Mouse (Mus musculus): Measurements from ENCODE around the gene Pard3b. TPM values are rescaled to one million over a fixed set of nuclear protein-coding genes. Genes with fewer than 3 reads are reported as not detected.

Gene Pard3b
- polyA plus RNA-seq, 1 experiment from 2014 or later: 6.8 TPM

DNA sequence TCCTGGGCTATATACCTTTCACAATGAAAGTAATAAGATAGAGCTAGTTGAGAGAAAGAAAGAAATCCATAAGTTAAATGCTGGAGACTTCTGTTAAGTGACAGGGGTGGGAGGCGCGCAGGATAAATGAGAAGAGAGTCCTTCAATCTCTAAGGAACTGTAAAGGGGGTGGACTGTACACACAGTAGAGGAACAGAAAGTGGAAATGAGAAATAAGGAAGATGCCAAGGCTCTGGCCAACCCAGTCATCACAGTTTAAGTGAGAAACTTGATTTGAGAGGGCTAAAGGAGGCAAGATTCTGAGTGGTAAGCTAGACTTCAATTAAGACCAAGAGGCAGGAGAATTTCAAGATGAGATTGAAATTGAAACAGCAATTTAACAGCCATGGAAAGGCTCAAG, 645.0 kb downstream of the Pard3b start:
- no peaks in the 10 kb centered on the region for H3K36me3 ChIP-seq (ENCODE audit: control insufficient read depth, insufficient read depth, low read length)
- no peak overlapping the region for H3K27ac ChIP-seq (ENCODE audit: low read depth, low read length)
- ATAC-seq (replicated peaks; ENCODE audit: low FRiP score): no peak
- H3K4me2 ChIP-seq: no peak overlapping the region
- H3K9ac ChIP-seq (ENCODE audit: low read depth, low read length): no peak overlapping the region
- WGBS: 93% methylated on average over 2 of the region's 2 CpGs
- no peak for DNase-seq (ENCODE audit: low spot score)
- no peaks in the 10 kb centered on the region for H3K27me3 ChIP-seq (replicated peaks; ENCODE audit: control insufficient read depth, insufficient read depth, low read length)
- no peaks in the 10 kb centered on the region for H3K4me1 ChIP-seq (replicated peaks; ENCODE audit: control insufficient read depth, insufficient read depth, low read length)
- H3K4me3 ChIP-seq (ENCODE audit: low read depth, low read length): no peak overlapping the region
- H3K9me3 ChIP-seq (ENCODE audit: control insufficient read depth, low read length): no peaks in the 10 kb centered on the region

- no peaks in the 10 kb centered on the region for H3K4me1 ChIP-seq (replicated peaks; ENCODE audit: control insufficient read depth, insufficient read depth, low read length)
- no peak overlapping the region for H3K4me3 ChIP-seq (ENCODE audit: low read depth, low read length)
- DNase-seq (ENCODE audit: low spot score) (no peak), ATAC-seq (replicated peaks; ENCODE audit: low FRiP score) (no peak)
- 76% methylated on average over 6 of the region's 6 CpGs for WGBS
- no peak overlapping the region for H3K27ac ChIP-seq (ENCODE audit: low read depth, low read length)
- no peaks in the 10 kb centered on the region for H3K9me3 ChIP-seq (ENCODE audit: control insufficient read depth, low read length)
- H3K27me3 ChIP-seq (replicated peaks; ENCODE audit: control insufficient read depth, insufficient read depth, low read length): no peaks in the 10 kb centered on the region
- no peak overlapping the region for H3K9ac ChIP-seq (ENCODE audit: low read depth, low read length)
- H3K36me3 ChIP-seq (ENCODE audit: control insufficient read depth, insufficient read depth, low read length): no peaks in the 10 kb centered on the region
- H3K4me2 ChIP-seq: no peak overlapping the region
Observed at GRCm38 (mm10) chr1:62309376-62309775, 670.8 kb downstream of the Pard3b start.

DNA sequence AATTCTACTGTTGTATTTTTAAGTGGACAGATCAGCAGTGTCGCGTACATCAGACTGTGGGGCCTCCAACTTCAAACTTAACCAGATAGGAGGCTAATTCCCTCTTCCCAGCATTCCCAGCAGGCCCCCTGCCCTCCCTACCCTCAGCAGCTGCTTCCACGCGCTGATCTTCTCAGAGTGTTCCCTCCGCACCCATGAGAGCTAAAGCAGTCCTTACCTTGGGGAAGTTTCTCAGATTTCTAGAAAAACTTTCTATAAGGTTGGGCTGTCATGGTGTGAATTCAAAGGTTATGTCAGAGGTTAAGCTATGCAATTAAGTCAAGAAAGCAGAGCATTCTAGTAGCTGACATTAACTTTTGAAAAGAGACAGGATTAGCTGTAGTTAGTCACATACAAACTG, 686.6 kb downstream of the Pard3b start:
- no peaks in the 10 kb centered on the region for H3K27me3 ChIP-seq (replicated peaks; ENCODE audit: control insufficient read depth, insufficient read depth, low read length)
- H3K36me3 ChIP-seq (ENCODE audit: control insufficient read depth, insufficient read depth, low read length): no peaks in the 10 kb centered on the region
- H3K27ac ChIP-seq (ENCODE audit: low read depth, low read length): no peak overlapping the region
- ATAC-seq (replicated peaks; ENCODE audit: low FRiP score) (no peak), DNase-seq (ENCODE audit: low spot score) (no peak)
- no peaks in the 10 kb centered on the region for H3K9me3 ChIP-seq (ENCODE audit: control insufficient read depth, low read length)
- no peaks in the 10 kb centered on the region for H3K4me1 ChIP-seq (replicated peaks; ENCODE audit: control insufficient read depth, insufficient read depth, low read length)
- WGBS: 62% methylated on average over 5 of the region's 5 CpGs
- no peak overlapping the region for H3K4me3 ChIP-seq (ENCODE audit: low read depth, low read length)
- no peak overlapping the region for H3K4me2 ChIP-seq
- no peak overlapping the region for H3K9ac ChIP-seq (ENCODE audit: low read depth, low read length)

- H3K4me3 ChIP-seq (ENCODE audit: low read depth, low read length): no peak overlapping the region
- H3K9ac ChIP-seq (ENCODE audit: low read depth, low read length): no peak overlapping the region
- no peak for DNase-seq (ENCODE audit: low spot score)
- no peaks in the 10 kb centered on the region for H3K27me3 ChIP-seq (replicated peaks; ENCODE audit: control insufficient read depth, insufficient read depth, low read length)
- no peaks in the 10 kb centered on the region for H3K4me1 ChIP-seq (replicated peaks; ENCODE audit: control insufficient read depth, insufficient read depth, low read length)
- no peak overlapping the region for H3K4me2 ChIP-seq
- H3K36me3 ChIP-seq (ENCODE audit: control insufficient read depth, insufficient read depth, low read length): no peaks in the 10 kb centered on the region
- ATAC-seq (replicated peaks; ENCODE audit: low FRiP score): no peak
- H3K9me3 ChIP-seq (ENCODE audit: control insufficient read depth, low read length): no peaks in the 10 kb centered on the region
- WGBS: 81% methylated on average over 5 of the region's 5 CpGs
- H3K27ac ChIP-seq (ENCODE audit: low read depth, low read length): no peak overlapping the region
Observed at GRCm38 (mm10) chr1:62327743-62328142, 689.1 kb downstream of the Pard3b start.

DNA sequence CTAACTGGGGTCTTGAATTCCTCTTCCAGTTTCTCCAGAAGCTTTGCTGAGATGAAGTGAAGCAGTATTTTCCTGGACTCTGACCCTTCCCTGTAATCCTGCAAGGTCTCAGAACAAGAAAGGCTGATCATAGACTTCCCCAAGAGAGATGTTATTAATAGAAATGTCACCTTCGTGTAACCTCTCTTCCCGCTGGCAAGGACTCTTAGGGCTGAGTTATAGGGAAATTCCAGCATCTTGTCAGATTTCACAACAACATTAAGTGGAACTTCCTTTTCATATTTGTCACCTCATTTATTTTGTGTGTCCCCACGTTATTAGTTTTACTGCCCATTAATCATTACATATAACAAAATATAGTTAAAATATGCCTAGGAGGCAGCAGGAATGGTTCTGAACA, 690.2 kb downstream of the Pard3b start:
- H3K9ac ChIP-seq (ENCODE audit: low read depth, low read length): no peak overlapping the region
- DNase-seq (ENCODE audit: low spot score) (no peak), ATAC-seq (replicated peaks; ENCODE audit: low FRiP score) (no peak)
- H3K27me3 ChIP-seq (replicated peaks; ENCODE audit: control insufficient read depth, insufficient read depth, low read length): no peaks in the 10 kb centered on the region
- H3K4me2 ChIP-seq: no peak overlapping the region
- no peak overlapping the region for H3K27ac ChIP-seq (ENCODE audit: low read depth, low read length)
- no peak overlapping the region for H3K4me3 ChIP-seq (ENCODE audit: low read depth, low read length)
- H3K36me3 ChIP-seq (ENCODE audit: control insufficient read depth, insufficient read depth, low read length): no peaks in the 10 kb centered on the region
- H3K4me1 ChIP-seq (replicated peaks; ENCODE audit: control insufficient read depth, insufficient read depth, low read length): no peaks in the 10 kb centered on the region
- no peaks in the 10 kb centered on the region for H3K9me3 ChIP-seq (ENCODE audit: control insufficient read depth, low read length)
- 55% methylated on average over 3 of the region's 3 CpGs for WGBS

- ATAC-seq (replicated peaks; ENCODE audit: low FRiP score) (no peak), DNase-seq (ENCODE audit: low spot score) (no peak)
- no peak overlapping the region for H3K4me2 ChIP-seq
- H3K4me3 ChIP-seq (ENCODE audit: low read depth, low read length): no peak overlapping the region
- H3K27me3 ChIP-seq (replicated peaks; ENCODE audit: control insufficient read depth, insufficient read depth, low read length): no peaks in the 10 kb centered on the region
- no peaks in the 10 kb centered on the region for H3K9me3 ChIP-seq (ENCODE audit: control insufficient read depth, low read length)
- no peaks in the 10 kb centered on the region for H3K4me1 ChIP-seq (replicated peaks; ENCODE audit: control insufficient read depth, insufficient read depth, low read length)
- H3K27ac ChIP-seq (ENCODE audit: low read depth, low read length): no peak overlapping the region
- H3K9ac ChIP-seq (ENCODE audit: low read depth, low read length): no peak overlapping the region
- H3K36me3 ChIP-seq (ENCODE audit: control insufficient read depth, insufficient read depth, low read length): no peaks in the 10 kb centered on the region
- 57% methylated on average over 2 of the region's 2 CpGs for WGBS
Observed at GRCm38 (mm10) chr1:62333016-62333415, 694.4 kb downstream of the Pard3b start.

DNA sequence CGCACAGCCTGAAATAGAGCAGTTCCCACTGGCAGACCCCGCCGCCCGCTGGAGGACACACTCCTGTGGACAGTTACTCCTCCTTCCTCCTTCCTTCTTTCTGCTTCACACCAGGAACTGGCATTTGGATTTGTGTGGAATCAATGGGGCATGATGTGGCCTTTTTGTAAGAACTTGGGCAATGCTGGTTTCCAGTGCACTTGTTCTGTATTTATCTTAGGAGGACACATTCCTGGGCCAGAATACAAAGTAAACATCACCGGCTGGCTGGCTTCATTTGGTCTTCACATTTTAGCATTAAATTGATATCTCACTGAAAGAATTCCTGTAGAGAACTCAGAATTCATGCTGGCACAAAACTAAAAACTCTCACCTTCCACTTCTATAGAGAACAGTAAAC, 695.6 kb downstream of the Pard3b start:
- Histone ChIP-seq H3K36me3 (ENCODE audit: control insufficient read depth, insufficient read depth, low read length) (no peaks in the 10 kb centered on the region), H3K9me3 (ENCODE audit: control insufficient read depth, low read length) (no peaks in the 10 kb centered on the region), H3K9ac (ENCODE audit: low read depth, low read length) (no peak overlapping the region), H3K4me2 (no peak overlapping the region), H3K27ac (ENCODE audit: low read depth, low read length) (no peak overlapping the region), H3K27me3 (replicated peaks; ENCODE audit: control insufficient read depth, insufficient read depth, low read length) (no peaks in the 10 kb centered on the region), H3K4me1 (replicated peaks; ENCODE audit: control insufficient read depth, insufficient read depth, low read length) (no peaks in the 10 kb centered on the region), H3K4me3 (ENCODE audit: low read depth, low read length) (no peak overlapping the region)
- 90% methylated on average over 5 of the region's 5 CpGs for WGBS
- ATAC-seq (replicated peaks; ENCODE audit: low FRiP score) (no peak), DNase-seq (ENCODE audit: low spot score) (no peak)

- ATAC-seq (replicated peaks; ENCODE audit: low FRiP score): no peak
- no peak overlapping the region for H3K4me2 ChIP-seq
- H3K9ac ChIP-seq (ENCODE audit: low read depth, low read length): no peak overlapping the region
- H3K27me3 ChIP-seq (replicated peaks; ENCODE audit: control insufficient read depth, insufficient read depth, low read length): no peaks in the 10 kb centered on the region
- no peak overlapping the region for H3K27ac ChIP-seq (ENCODE audit: low read depth, low read length)
- H3K4me1 ChIP-seq (replicated peaks; ENCODE audit: control insufficient read depth, insufficient read depth, low read length): no peaks in the 10 kb centered on the region
- WGBS: 68% methylated on average over 1 of the region's 1 CpGs
- H3K4me3 ChIP-seq (ENCODE audit: low read depth, low read length): no peak overlapping the region
- no peaks in the 10 kb centered on the region for H3K36me3 ChIP-seq (ENCODE audit: control insufficient read depth, insufficient read depth, low read length)
- no peak for DNase-seq (ENCODE audit: low spot score)
- no peaks in the 10 kb centered on the region for H3K9me3 ChIP-seq (ENCODE audit: control insufficient read depth, low read length)
Observed at GRCm38 (mm10) chr1:62340261-62340660, 701.6 kb downstream of the Pard3b start.

- no peak for DNase-seq (ENCODE audit: low spot score)
- Histone ChIP-seq H3K4me3 (ENCODE audit: low read depth, low read length) (no peak overlapping the region), H3K27me3 (replicated peaks; ENCODE audit: control insufficient read depth, insufficient read depth, low read length) (no peaks in the 10 kb centered on the region), H3K36me3 (ENCODE audit: control insufficient read depth, insufficient read depth, low read length) (no peaks in the 10 kb centered on the region), H3K4me2 (no peak overlapping the region), H3K4me1 (replicated peaks; ENCODE audit: control insufficient read depth, insufficient read depth, low read length) (no peaks in the 10 kb centered on the region), H3K9me3 (ENCODE audit: control insufficient read depth, low read length) (no peaks in the 10 kb centered on the region), H3K9ac (ENCODE audit: low read depth, low read length) (no peak overlapping the region), H3K27ac (ENCODE audit: low read depth, low read length) (no peak overlapping the region)
- 88% methylated on average over 4 of the region's 4 CpGs for whole genome bisulfite sequencing
- no peak for ATAC-seq (replicated peaks; ENCODE audit: low FRiP score)
Observed at GRCm38 (mm10) chr1:62344286-62344685, 705.7 kb downstream of the Pard3b start.
